12 mouse cellular contexts compared by ENCODE assay signal in genomic region chr2:73521737-73522136, GRCm38 (mm10). TPM values are rescaled to one million over a fixed set of nuclear protein-coding genes. Genes with fewer than 3 reads are reported as not detected.
DNase-seq lines count a peak whose midpoint lies in the region; ATAC-seq lines count a peak whose summit lies in the region.
"Had no signal": no experiment of that assay in that cellular context is flagged by ENCODE, and none has a peak within 500 bp of the region (broad histone marks: within the 10 kb centered on the region; RNA-seq: fewer than 3 reads in every experiment).

No protein-coding gene starts in this region.

- no peak overlapping the region for H3K4me3 ChIP-seq in hindbrain, embryonic 12.5 days
- no peak overlapping the region for H3K4me3 ChIP-seq in hindbrain, embryonic 13.5 days
- no peak overlapping the region for H3K4me3 ChIP-seq in embryonic facial prominence, embryonic 14.5 days (ENCODE audit: low read depth, low read length)
- H3K4me3 ChIP-seq in stomach, embryonic 16.5 days (replicated peaks; ENCODE audit: low read length), result no peak overlapping the region
- H3K4me3 ChIP-seq: erythroblast, embryonic 14.5 days had no signal

- DNase-seq in lung, postnatal 10 days, result peak; percentile 48
- no peak for DNase-seq in lung, postnatal 14 days
- DNase-seq in embryonic facial prominence, embryonic 14.5 days (ENCODE audit: low spot score), result peak; percentile 69
- no peak for DNase-seq in spleen, adult 12 weeks (ENCODE audit: low spot score)
- DNase-seq in adrenal gland, postnatal 25 days, result no peak
- DNase-seq: thymus, adult 18-20 months had no signal

- 0 out of 2 replicates have a peak overlapping the region, but pooled peaks have one; percentile 13 for H3K9ac ChIP-seq in hindbrain, embryonic 12.5 days
- no peak overlapping the region for H3K9ac ChIP-seq in hindbrain, embryonic 13.5 days
- no peak overlapping the region for H3K9ac ChIP-seq in embryonic facial prominence, embryonic 14.5 days (ENCODE audit: low read depth, low read length)
- H3K9ac ChIP-seq in stomach, embryonic 16.5 days (ENCODE audit: low read length), result no peak overlapping the region

- WGBS in hindbrain, embryonic 12.5 days, result 27% methylated on average over 5 of the region's 5 CpGs
- WGBS in hindbrain, embryonic 13.5 days, result 34% methylated on average over 5 of the region's 5 CpGs
- WGBS in embryonic facial prominence, embryonic 14.5 days, result 15% methylated on average over 5 of the region's 5 CpGs
- 16% methylated on average over 5 of the region's 5 CpGs for WGBS in stomach, embryonic 16.5 days

- no peak for ATAC-seq in hindbrain, embryonic 12.5 days (ENCODE audit: low FRiP score)
- ATAC-seq in hindbrain, embryonic 13.5 days (ENCODE audit: low FRiP score), result no peak
- ATAC-seq in embryonic facial prominence, embryonic 14.5 days (ENCODE audit: low read depth), result peak; percentile 60; the same call in 1 of the 2 replicates
- peak; percentile 60; the same call in 1 of the 2 replicates for ATAC-seq in stomach, embryonic 16.5 days (ENCODE audit: insufficient read depth, low FRiP score)
- ATAC-seq: CD4-positive, CD25-positive, alpha-beta regulatory T cell, adult 4 months had no signal

- H3K36me3 ChIP-seq in hindbrain, embryonic 12.5 days, result no peaks in the 10 kb centered on the region
- no peaks in the 10 kb centered on the region for H3K36me3 ChIP-seq in hindbrain, embryonic 13.5 days
- H3K36me3 ChIP-seq in embryonic facial prominence, embryonic 14.5 days (ENCODE audit: control insufficient read depth, insufficient read depth, low read length), result 0 out of 2 replicates have a peak, but pooled peaks cover 4% of the 10 kb centered on the region
- H3K36me3 ChIP-seq in stomach, embryonic 16.5 days (ENCODE audit: control insufficient read depth, insufficient read depth, low read length), result no peaks in the 10 kb centered on the region

- H3K27me3 ChIP-seq in hindbrain, embryonic 12.5 days, result no peaks in the 10 kb centered on the region
- no peaks in the 10 kb centered on the region for H3K27me3 ChIP-seq in hindbrain, embryonic 13.5 days
- H3K27me3 ChIP-seq in embryonic facial prominence, embryonic 14.5 days (replicated peaks; ENCODE audit: control insufficient read depth, insufficient read depth, low read length), result no peaks in the 10 kb centered on the region
- no peaks in the 10 kb centered on the region for H3K27me3 ChIP-seq in stomach, embryonic 16.5 days (ENCODE audit: control insufficient read depth, insufficient read depth, low read length)

- H3K9me3 ChIP-seq in hindbrain, embryonic 12.5 days (replicated peaks), result no peaks in the 10 kb centered on the region
- no peaks in the 10 kb centered on the region for H3K9me3 ChIP-seq in hindbrain, embryonic 13.5 days
- no peaks in the 10 kb centered on the region for H3K9me3 ChIP-seq in embryonic facial prominence, embryonic 14.5 days (ENCODE audit: control insufficient read depth, low read length)
- H3K9me3 ChIP-seq in stomach, embryonic 16.5 days (replicated peaks; ENCODE audit: control insufficient read depth, low read length), result no peaks in the 10 kb centered on the region

- H3K4me1 ChIP-seq in hindbrain, embryonic 12.5 days, result peaks cover 18% of the 10 kb centered on the region
- peaks cover 9% of the 10 kb centered on the region; the same call in 1 of the 2 replicates for H3K4me1 ChIP-seq in hindbrain, embryonic 13.5 days (replicated peaks)
- H3K4me1 ChIP-seq in embryonic facial prominence, embryonic 14.5 days (ENCODE audit: control insufficient read depth, insufficient read depth, low read length), result peaks cover 21% of the 10 kb centered on the region
- peaks cover 8% of the 10 kb centered on the region; the same call in 1 of the 2 replicates for H3K4me1 ChIP-seq in stomach, embryonic 16.5 days (ENCODE audit: control insufficient read depth, insufficient read depth, low read length)

- H3K27ac ChIP-seq in hindbrain, embryonic 12.5 days, result no peak overlapping the region
- no peak overlapping the region for H3K27ac ChIP-seq in hindbrain, embryonic 13.5 days
- H3K27ac ChIP-seq in embryonic facial prominence, embryonic 14.5 days (replicated peaks; ENCODE audit: low read depth, low read length), result 0 out of 2 replicates have a peak overlapping the region, but pooled peaks have one; percentile 12
- no peak overlapping the region for H3K27ac ChIP-seq in stomach, embryonic 16.5 days (ENCODE audit: low read length)

- H3K4me2 ChIP-seq in hindbrain, embryonic 12.5 days (replicated peaks), result no peak overlapping the region
- no peak overlapping the region for H3K4me2 ChIP-seq in hindbrain, embryonic 13.5 days
- no peak overlapping the region for H3K4me2 ChIP-seq in embryonic facial prominence, embryonic 14.5 days (ENCODE audit: low read depth, low read length)
- no peak overlapping the region for H3K4me2 ChIP-seq in stomach, embryonic 16.5 days (ENCODE audit: low read depth, low read length)

RNA-seq across cellular contexts. Expression of gene Wipf1, which starts 7.8 kb away (rescaled TPM):
- polyA plus RNA-seq in hindbrain, embryonic 12.5 days (2016; fragmentation: Nextera tagmentation; extraction: Ambion mirVana), result 7.3 and 8.7 TPM in 2 replicates
- polyA plus RNA-seq in hindbrain, embryonic 13.5 days (2015; fragmentation: Nextera tagmentation; extraction: Ambion mirVana), result 2.3 and 2.5 TPM in 2 replicates
- polyA plus RNA-seq in embryonic facial prominence, embryonic 14.5 days (2014; fragmentation: Nextera tagmentation; extraction: Ambion mirVana), result 21.5 and 23.5 TPM in 2 replicates
- polyA plus RNA-seq in stomach, embryonic 16.5 days (2015; fragmentation: Nextera tagmentation; extraction: Ambion mirVana), result 5.6 and 7.0 TPM in 2 replicates
- 14.9 and 17.0 TPM in 2 replicates for total RNA-seq in adrenal gland, postnatal 25 days (2021)

RNA-seq across cellular contexts. Expression of gene Chrna1, which starts 58.4 kb away (rescaled TPM):
- 0.74 and 2.3 TPM in 2 replicates for polyA plus RNA-seq in hindbrain, embryonic 12.5 days (2016; fragmentation: Nextera tagmentation; extraction: Ambion mirVana)
- polyA plus RNA-seq in hindbrain, embryonic 13.5 days (2015; fragmentation: Nextera tagmentation; extraction: Ambion mirVana), result 0.40 and 0.45 TPM in 2 replicates
- polyA plus RNA-seq in embryonic facial prominence, embryonic 14.5 days (2014; fragmentation: Nextera tagmentation; extraction: Ambion mirVana), result 25.9 and 26.2 TPM in 2 replicates
- polyA plus RNA-seq in stomach, embryonic 16.5 days (2015; fragmentation: Nextera tagmentation; extraction: Ambion mirVana), result 0.16 and 1.7 TPM in 2 replicates
- not detected in 2 replicates for total RNA-seq in adrenal gland, postnatal 25 days (2021)
- total RNA-seq: heart, postnatal 10 days had no signal
- polyA plus RNA-seq: CD4-positive, CD25-positive, alpha-beta regulatory T cell, adult 4 months; erythroblast, embryonic 14.5 days had no signal

Comparison
In these comparisons a context has a peak if more than half of its experiments do, and no peak if none do; other contexts are left out.
1. DNase-seq: peak in lung, postnatal 10 days (single experiment) and embryonic facial prominence, embryonic 14.5 days (single experiment); none in lung, postnatal 14 days (single experiment), spleen, adult 12 weeks (single experiment) and adrenal gland, postnatal 25 days (single experiment).
2. ATAC-seq: peak in embryonic facial prominence, embryonic 14.5 days (single experiment) and stomach, embryonic 16.5 days (single experiment); none in hindbrain, embryonic 12.5 days (single experiment) and hindbrain, embryonic 13.5 days (single experiment).